Mouse (Mus musculus): ENCODE results near the gene Socs1.

- no peak for TF ChIP-seq CTCF (IDR thresholded peaks at IDR 0.05; ENCODE audit: borderline replicate concordance, insufficient read depth, low read length)
- no peak for TF ChIP-seq POLR2A (IDR thresholded peaks at IDR 0.05; ENCODE audit: low read depth, low read length)
Observed at GRCm38 (mm10) chr16:10737571-10737970, 47.8 kb downstream of the Socs1 start.
